Mouse (Mus musculus) midbrain, postnatal 0 days (tissue): Measurements from ENCODE around the gene Ap2a1. TPM values are rescaled to one million over a fixed set of nuclear protein-coding genes. Genes with fewer than 3 reads are reported as not detected.

Experiments
- ATAC-seq: fragments of 200-750 bp; cut with Nextera tagmentation; 2 replicates; pipeline ENCODE4 v1.8.0; 2017; ENCODE audit warnings: moderate number of reproducible peaks, mild to moderate bottlenecking, moderate TSS enrichment, moderate library complexity; ENCODE audit not compliant: low FRiP score
- DNase-seq: peaks from one replicate; pipeline ENCODE4 v3.0.0-alpha.2; 2015; ENCODE audit warnings: low spot score
- H3K27ac ChIP-seq: fragments of 300-500 bp; sonication (generic); 2 replicates; pipeline ENCODE4 v1.5.1; 2014; ENCODE audit warnings: low read depth, mild to moderate bottlenecking, low read length, mixed read lengths
- H3K27me3 ChIP-seq: fragments of 300-500 bp; sonication (generic); 2 replicates; pipeline ENCODE4 v1.6.1; 2014; ENCODE audit warnings: low read length, control low read depth, mixed read lengths; ENCODE audit not compliant: insufficient read depth
- H3K36me3 ChIP-seq: fragments of 300-500 bp; sonication (generic); 2 replicates; pipeline ENCODE4 v1.6.1; 2014; ENCODE audit warnings: low read length, control low read depth, mixed read lengths; ENCODE audit not compliant: insufficient read depth
- H3K4me1 ChIP-seq: fragments of 300-500 bp; sonication (generic); 2 replicates; pipeline ENCODE4 v1.6.1; 2014; ENCODE audit warnings: mild to moderate bottlenecking, control low read depth, antibody characterized with exemption, low read length, mixed read lengths; ENCODE audit not compliant: insufficient read depth
- H3K4me2 ChIP-seq: fragments of 300-500 bp; sonication (generic); 2 replicates; pipeline ENCODE4 v1.6.1; 2014; ENCODE audit warnings: low read depth, mild to moderate bottlenecking, low read length, mixed read lengths; ENCODE audit not compliant: poor library complexity, severe bottlenecking
- H3K4me3 ChIP-seq: fragments of 300-500 bp; sonication (generic); 2 replicates; pipeline ENCODE4 v1.5.1; 2014; ENCODE audit warnings: low read depth, mild to moderate bottlenecking, low read length, moderate library complexity
- H3K9ac ChIP-seq: fragments of 300-500 bp; sonication (generic); replicated peaks from 2 replicates; pipeline ENCODE4 v1.6.1; 2014; ENCODE audit warnings: mild to moderate bottlenecking, low read length, moderate library complexity, mixed read lengths; ENCODE audit not compliant: poor library complexity, severe bottlenecking
- H3K9me3 ChIP-seq: fragments of 300-500 bp; sonication (generic); 2 replicates; pipeline ENCODE4 v1.6.1; 2016; ENCODE audit warnings: low read length, control low read depth
- CTCF ChIP-seq: IDR thresholded peaks from 2 replicates; pipeline ENCODE4 v1.5.1; 2016; ENCODE audit warnings: antibody characterized with exemption, mild to moderate bottlenecking
- WGBS: fragments of 180-500 bp; shearing (Covaris S2); extraction: QIAGEN DNeasy Blood & Tissue Kit; methylation state at CpG from one replicate; pipeline ENCODE4 v1.1.7; 2014; 5-methylcytosine and 5-hydroxymethylcytosine counted together
- polyA plus RNA-seq: library from polyadenylated mRNA; unstranded; fragments of >200 nt; fragmentation: Nextera tagmentation; extraction: Ambion mirVana; gene quantifications from 2 replicates; pipeline ENCODE4 v1.2.1, GENCODE M21; 2015
- total RNA-seq: library from RNA; depleted of rRNA; stranded (reverse); fragments of >200 nt; gene quantifications from 2 replicates; pipeline ENCODE4 v1.2.3, GENCODE M21; 2014

Ap2a1 gene
- total and polyA plus RNA-seq, 2 experiments from 2014 or later: 129 to 238 TPM

GRCm38 (mm10) chr7:44868919-44869696, 60.2 kb downstream of the Ap2a1 start:
- peak overlapping the region; percentile 99 for H3K9ac ChIP-seq
- peaks cover 14% of the 10 kb centered on the region for H3K36me3 ChIP-seq
- peak; percentile 6; the same call in 1 of the 2 replicates for TF ChIP-seq CTCF
- DNase-seq (peak; percentile 57), ATAC-seq (peak; percentile 8)
- H3K4me2 ChIP-seq: peak overlapping the region; percentile 92
- 2% methylated on average over 82 of the region's 108 CpGs for WGBS
- peak overlapping the region; percentile 98 for H3K4me3 ChIP-seq
- H3K9me3 ChIP-seq: no peaks in the 10 kb centered on the region
- peaks cover 24% of the 10 kb centered on the region for H3K4me1 ChIP-seq
- no peaks in the 10 kb centered on the region for H3K27me3 ChIP-seq
- H3K27ac ChIP-seq: peak overlapping the region; percentile 100

DNA sequence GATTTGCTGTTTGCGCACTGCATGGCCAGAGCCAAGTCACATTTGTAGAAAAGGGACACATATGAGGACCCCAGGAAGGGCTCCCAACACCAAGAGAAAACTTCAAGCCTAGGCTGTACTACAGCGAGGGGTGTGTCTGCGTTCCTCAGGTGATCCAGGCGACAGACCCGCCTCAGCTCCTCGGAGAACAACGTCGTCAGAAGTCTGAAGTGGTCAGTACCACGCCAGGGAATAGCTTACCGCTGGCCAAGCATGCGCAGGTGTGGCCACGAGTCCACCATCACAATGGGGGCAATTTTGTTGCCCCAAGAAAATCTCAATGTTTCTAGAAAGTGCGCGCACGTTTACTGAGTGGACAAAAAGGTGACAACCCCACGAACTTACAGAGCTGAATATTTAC, 60.8 kb downstream of the Ap2a1 start:
- H3K36me3 ChIP-seq: peaks cover 21% of the 10 kb centered on the region
- H3K27ac ChIP-seq: peak overlapping the region; percentile 100
- no peaks in the 10 kb centered on the region for H3K9me3 ChIP-seq
- H3K4me2 ChIP-seq: peak overlapping the region; percentile 92
- peak overlapping the region; percentile 98 for H3K4me3 ChIP-seq
- 4% methylated on average over 16 of the region's 16 CpGs for WGBS
- no peak for ATAC-seq
- peak overlapping the region; percentile 99 for H3K9ac ChIP-seq
- no peaks in the 10 kb centered on the region for H3K27me3 ChIP-seq
- peaks cover 24% of the 10 kb centered on the region for H3K4me1 ChIP-seq
- DNase-seq: no peak
- no peak for TF ChIP-seq CTCF

GRCm38 (mm10) chr7:44867802-44868201, 61.5 kb downstream of the Ap2a1 start:
- Histone ChIP-seq H3K4me1 (peaks cover 24% of the 10 kb centered on the region), H3K9ac (peak overlapping the region; percentile 29; the same call in 1 of the 2 replicates), H3K27ac (no peak overlapping the region), H3K36me3 (peaks cover 27% of the 10 kb centered on the region), H3K4me3 (peak overlapping the region; percentile 98), H3K27me3 (no peaks in the 10 kb centered on the region), H3K4me2 (peak overlapping the region; percentile 92), H3K9me3 (no peaks in the 10 kb centered on the region)
- TF ChIP-seq CTCF: no peak
- WGBS: 36% methylated on average over 9 of the region's 9 CpGs
- no peak for DNase-seq
- no peak for ATAC-seq

DNA sequence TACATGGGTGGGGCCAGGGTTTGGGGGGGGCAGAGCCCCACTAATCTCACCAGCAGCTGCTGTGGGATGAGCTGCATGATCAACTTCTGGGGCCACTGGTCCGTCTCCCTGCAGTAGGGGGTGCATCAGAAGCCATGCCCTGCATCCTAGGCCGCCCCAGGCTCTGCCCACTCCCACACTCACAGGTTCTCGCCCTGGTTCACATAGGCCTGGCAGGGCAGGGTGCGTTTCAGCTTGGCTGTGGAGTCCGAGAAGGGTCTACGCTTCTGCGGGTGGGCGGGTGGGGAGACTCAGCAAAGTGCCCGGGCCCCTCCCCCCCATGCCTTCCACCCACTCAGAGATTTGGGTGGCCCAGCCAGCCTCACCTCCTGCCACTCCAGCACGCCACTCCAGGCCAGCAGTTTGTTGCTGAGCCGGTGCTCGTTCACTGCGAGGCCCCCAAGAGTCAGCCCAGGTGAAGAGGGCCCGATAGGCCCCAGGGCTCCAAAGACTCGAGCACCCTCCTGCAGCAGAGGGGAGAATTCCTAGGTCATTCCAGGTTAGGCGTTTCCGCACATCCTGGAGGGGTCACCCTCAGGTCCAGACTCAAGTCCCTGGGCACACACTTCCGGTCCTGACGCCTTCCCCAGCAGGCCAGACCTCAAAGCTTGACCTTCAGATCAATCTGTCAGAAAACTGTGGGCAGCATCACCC, 62.1 kb downstream of the Ap2a1 start:
- Histone ChIP-seq H3K4me2 (peak overlapping the region; percentile 92), H3K27me3 (no peaks in the 10 kb centered on the region), H3K9ac (peak overlapping the region; percentile 29; the same call in 1 of the 2 replicates), H3K36me3 (peaks cover 34% of the 10 kb centered on the region), H3K9me3 (no peaks in the 10 kb centered on the region), H3K4me3 (peak overlapping the region; percentile 98), H3K4me1 (peaks cover 24% of the 10 kb centered on the region), H3K27ac (0 out of 2 replicates have a peak overlapping the region, but pooled peaks have one; percentile 32)
- no peak for TF ChIP-seq CTCF
- ATAC-seq: no peak
- no peak for DNase-seq
- whole genome bisulfite sequencing: 64% methylated on average over 19 of the region's 19 CpGs

DNA sequence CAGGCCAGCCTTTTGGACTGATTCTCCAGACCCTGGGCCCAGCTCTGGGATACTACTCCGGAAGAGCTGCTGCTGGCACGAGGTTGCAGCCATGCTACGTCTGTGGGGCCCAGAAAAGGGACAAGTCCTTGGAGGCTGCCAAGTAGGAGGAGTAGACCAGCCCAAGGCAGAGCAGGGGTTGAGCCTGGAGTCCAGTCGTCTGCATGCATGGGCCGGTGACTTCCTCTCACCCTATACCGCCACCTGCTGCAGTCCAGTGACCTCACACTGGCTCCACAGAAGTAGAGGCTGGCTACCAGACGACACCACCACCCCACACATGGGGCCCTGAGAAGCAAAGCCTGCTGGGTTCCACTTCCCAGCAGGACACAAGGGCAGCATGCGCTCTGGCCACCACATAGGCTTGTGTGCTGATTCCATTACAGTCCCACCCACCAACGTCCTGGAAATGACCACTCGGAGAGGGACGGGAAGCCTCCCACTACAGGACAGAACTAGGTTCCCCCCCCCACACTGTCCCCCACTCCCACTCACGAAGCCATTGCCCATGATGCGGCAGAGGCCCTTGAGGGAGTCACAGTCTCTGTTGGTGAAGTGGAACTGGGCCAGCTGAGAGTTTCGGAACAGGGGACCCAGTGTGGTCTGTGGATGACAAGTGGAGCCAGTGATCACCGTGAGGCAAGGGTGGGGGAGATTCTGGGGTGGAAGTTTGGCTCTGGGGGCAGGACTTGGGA, 62.9 kb downstream of the Ap2a1 start:
- TF ChIP-seq CTCF: peak; percentile 27; the same call in 1 of the 2 replicates
- H3K4me1 ChIP-seq: peaks cover 24% of the 10 kb centered on the region
- no peak for ATAC-seq
- 0 out of 2 replicates have a peak overlapping the region, but pooled peaks have one; percentile 19 for H3K9ac ChIP-seq
- H3K9me3 ChIP-seq: no peaks in the 10 kb centered on the region
- peak; percentile 75 for DNase-seq
- peak overlapping the region; percentile 32 for H3K27ac ChIP-seq
- no peaks in the 10 kb centered on the region for H3K27me3 ChIP-seq
- WGBS: 43% methylated on average over 15 of the region's 15 CpGs
- no peak overlapping the region for H3K4me3 ChIP-seq
- peak overlapping the region; percentile 92 for H3K4me2 ChIP-seq
- H3K36me3 ChIP-seq: peaks cover 38% of the 10 kb centered on the region
